Comparison of ENCODE assay signal across 16 mouse cellular contexts in the genomic region with DNA sequence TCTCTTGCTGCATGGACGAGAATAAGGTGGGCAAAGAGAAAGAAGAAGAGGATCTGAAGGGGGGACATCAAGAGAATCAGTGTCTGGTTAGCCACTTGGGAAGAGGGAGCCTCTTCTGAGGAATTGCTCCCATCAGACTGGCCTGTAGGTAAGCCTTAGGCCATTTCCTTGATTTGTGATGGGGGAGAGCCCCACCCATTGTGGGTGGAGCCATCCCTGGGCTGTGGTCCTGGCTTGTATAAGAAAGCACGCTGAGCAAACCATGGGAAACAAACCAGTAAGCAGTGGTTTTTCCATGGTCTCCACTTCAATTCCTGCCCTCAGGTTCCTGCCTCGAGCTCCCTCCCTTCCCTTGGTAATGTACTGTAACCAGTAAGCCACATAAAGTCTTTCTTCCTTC. TPM values are rescaled to one million over a fixed set of nuclear protein-coding genes. Genes with fewer than 3 reads are reported as not detected.
"Had no signal": no experiment of that assay in that cellular context is flagged by ENCODE, and none has a peak within 500 bp of the region (broad histone marks: within the 10 kb centered on the region; RNA-seq: fewer than 3 reads in every experiment).

No protein-coding gene starts in this region.

- H3K4me1 ChIP-seq: stomach, embryonic 15.5 days had no signal

- H3K9me3 ChIP-seq: neural tube, embryonic 13.5 days; neural tube, embryonic 15.5 days; stomach, embryonic 15.5 days had no signal

- H3K4me3 ChIP-seq: neural tube, embryonic 13.5 days; neural tube, embryonic 15.5 days; stomach, embryonic 15.5 days had no signal

- H3K9ac ChIP-seq: neural tube, embryonic 13.5 days; neural tube, embryonic 15.5 days; stomach, embryonic 15.5 days had no signal

- H3K36me3 ChIP-seq: neural tube, embryonic 13.5 days; neural tube, embryonic 15.5 days; stomach, embryonic 15.5 days had no signal

- DNase-seq: retina, postnatal 1 day; right cerebral cortex, adult 18-20 months; right cerebral cortex, postnatal 14 days; right cerebral cortex, postnatal 4 days; spleen, adult 18-20 months; thymus, adult 18-20 months; thymus, adult 2 months; thymus, postnatal 14 days; thymus, postnatal 25 days; thymus, postnatal 36 days; thymus, postnatal 4 days had no signal

- H3K27ac ChIP-seq: neural tube, embryonic 13.5 days; neural tube, embryonic 15.5 days; stomach, embryonic 15.5 days; stomach, postnatal 0 days had no signal

RNA-seq across cellular contexts. Expression of a gene that starts 57.7 kb away (rescaled TPM):
- total RNA-seq: neutrophil, adult 5-6 weeks had no signal
